Mouse (Mus musculus): ENCODE measurements around the gene Camk2g.

GRCm38 (mm10) chr14:20789593-20789992, 4.3 kb downstream of the Camk2g start:
- TF ChIP-seq CTCF (IDR thresholded peaks at IDR 0.05; ENCODE audit: low read depth), result no peak
- no peak for TF ChIP-seq EP300 (IDR thresholded peaks at IDR 0.05; ENCODE audit: low read depth)

Data from liver, embryonic 14.5 days (tissue).